Mouse (Mus musculus) stomach, postnatal 0 days (tissue): Measurements from ENCODE around the gene Als2. TPM values are rescaled to one million over a fixed set of nuclear protein-coding genes. Genes with fewer than 3 reads are reported as not detected.

ENCODE experiments used
- ATAC-seq: fragments of 200-750 bp; cut with Nextera tagmentation; 2 replicates; pipeline ENCODE4 v1.8.0; 2017; ENCODE audit not compliant: low FRiP score, low TSS enrichment
- DNase-seq: peaks from one replicate; pipeline ENCODE4 v3.0.0-alpha.2; 2016; ENCODE audit warnings: low spot score
- H3K27ac ChIP-seq: fragments of 300-500 bp; sonication (generic); replicated peaks from 2 replicates; pipeline ENCODE4 v1.5.1; 2014; ENCODE audit warnings: mild to moderate bottlenecking, control low read depth
- H3K27me3 ChIP-seq: fragments of 300-500 bp; sonication (generic); 2 replicates; pipeline ENCODE4 v1.6.1; 2014; ENCODE audit warnings: low read length; ENCODE audit not compliant: control insufficient read depth, insufficient read depth
- H3K36me3 ChIP-seq: fragments of 300-500 bp; sonication (generic); 2 replicates; pipeline ENCODE4 v1.6.1; 2014; ENCODE audit warnings: low read length, mixed read lengths; ENCODE audit not compliant: control insufficient read depth, insufficient read depth
- H3K4me1 ChIP-seq: fragments of 300-500 bp; sonication (generic); replicated peaks from 2 replicates; pipeline ENCODE4 v1.6.1; 2014; ENCODE audit warnings: antibody characterized with exemption; ENCODE audit not compliant: control insufficient read depth, insufficient read depth
- H3K4me2 ChIP-seq: fragments of 300-500 bp; sonication (generic); replicated peaks from 2 replicates; pipeline ENCODE4 v1.6.1; 2014; ENCODE audit warnings: low read depth, mild to moderate bottlenecking, control low read depth, moderate library complexity
- H3K4me3 ChIP-seq: fragments of 300-500 bp; sonication (generic); 2 replicates; pipeline ENCODE4 v1.5.1; 2014; ENCODE audit warnings: low read depth, low read length, control low read depth
- H3K9ac ChIP-seq: fragments of 300-500 bp; sonication (generic); 2 replicates; pipeline ENCODE4 v1.6.1; 2014; ENCODE audit warnings: mild to moderate bottlenecking, low read length, control low read depth, mixed read lengths
- H3K9me3 ChIP-seq: fragments of 300-500 bp; sonication (generic); 2 replicates; pipeline ENCODE4 v1.6.1; 2016; ENCODE audit warnings: low read length; ENCODE audit not compliant: control insufficient read depth
- CTCF ChIP-seq: IDR thresholded peaks from 2 replicates; pipeline ENCODE4 v1.5.1; 2016; ENCODE audit warnings: antibody characterized with exemption, low read depth, mild to moderate bottlenecking, moderate library complexity
- EP300 ChIP-seq: optimal IDR thresholded peaks from 2 replicates; pipeline ENCODE3; 2016; ENCODE audit warnings: antibody characterized with exemption
- WGBS: fragments of 180-500 bp; shearing (Covaris S2); extraction: QIAGEN DNeasy Blood & Tissue Kit; methylation state at CpG from one replicate; pipeline ENCODE4 v1.1.7; 2014; 5-methylcytosine and 5-hydroxymethylcytosine counted together
- polyA plus RNA-seq: library from polyadenylated mRNA; unstranded; fragments of >200 nt; fragmentation: Nextera tagmentation; extraction: Ambion mirVana; gene quantifications from 2 replicates; pipeline ENCODE4 v1.2.1, GENCODE M21; 2015

Als2 gene
- polyA plus RNA-seq, 1 experiment from 2014 or later, result 3.4 TPM

- no peak for DNase-seq
- no peaks in the 10 kb centered on the region for H3K36me3 ChIP-seq
- no peak overlapping the region for H3K9ac ChIP-seq
- no peak for TF ChIP-seq EP300
- TF ChIP-seq CTCF, result no peak
- WGBS, result 64% methylated on average over 8 of the region's 8 CpGs
- H3K27ac ChIP-seq, result no peak overlapping the region
- no peaks in the 10 kb centered on the region for H3K4me1 ChIP-seq
- ATAC-seq, result no peak
- no peaks in the 10 kb centered on the region for H3K9me3 ChIP-seq
- H3K4me3 ChIP-seq, result no peak overlapping the region
- H3K27me3 ChIP-seq, result no peaks in the 10 kb centered on the region
- no peak overlapping the region for H3K4me2 ChIP-seq
Measured at GRCm38 (mm10) chr1:59268931-59269330, 31.9 kb upstream of the Als2 start.

GRCm38 (mm10) chr1:59257736-59258135 is 20.7 kb upstream of the Als2 start:
- TF ChIP-seq EP300 (no peak), CTCF (no peak)
- Histone ChIP-seq H3K9me3 (no peaks in the 10 kb centered on the region), H3K27me3 (no peaks in the 10 kb centered on the region), H3K4me3 (no peak overlapping the region), H3K4me1 (no peaks in the 10 kb centered on the region), H3K36me3 (no peaks in the 10 kb centered on the region), H3K27ac (no peak overlapping the region), H3K4me2 (no peak overlapping the region), H3K9ac (no peak overlapping the region)
- ATAC-seq (no peak), DNase-seq (no peak)
- 66% methylated on average over 3 of the region's 3 CpGs for WGBS

DNA sequence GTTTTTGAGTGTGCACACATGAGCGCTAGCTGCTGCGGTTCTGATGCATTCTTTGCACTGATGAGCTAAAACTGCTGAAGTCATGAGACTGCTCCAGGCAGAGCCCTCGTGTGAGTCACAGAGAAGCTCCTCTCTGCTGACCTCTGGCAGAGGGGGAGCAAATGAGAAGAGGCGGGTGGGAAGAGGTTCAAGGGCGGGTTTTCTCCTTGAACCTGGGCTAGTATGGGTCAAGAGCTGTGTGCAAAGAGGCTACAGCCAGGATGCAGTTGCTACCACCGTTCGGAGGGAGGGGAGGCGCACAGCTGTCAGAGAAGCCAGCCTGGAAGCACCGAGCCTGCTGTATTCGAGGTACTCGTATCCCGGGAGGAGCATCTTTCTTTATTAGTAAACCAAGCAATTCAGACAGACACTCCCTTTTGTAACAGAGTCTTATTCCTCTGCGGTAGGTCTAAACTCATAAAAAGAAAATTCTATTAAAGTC is 19.8 kb upstream of the Als2 start, which contains the start of gene Cdk15:
Cdk15 (plus strand) TSS at position 156 of the 481 bp plus-strand sequence.
- Histone ChIP-seq H3K9ac (no peak within 1 kb of the TSS), H3K4me1 (no peaks in the 10 kb centered on the region), H3K9me3 (no peaks in the 10 kb centered on the region), H3K27ac (no peak within 1 kb of the TSS), H3K36me3 (no peaks in the 10 kb centered on the region), H3K27me3 (no peaks in the 10 kb centered on the region), H3K4me3 (no peak within 1 kb of the TSS), H3K4me2 (no peak within 1 kb of the TSS)
- TF ChIP-seq EP300 (no peak), CTCF (no peak)
- 27% methylated on average over 13 of the region's 13 CpGs for WGBS
- ATAC-seq (no peak), DNase-seq (no peak)

DNA sequence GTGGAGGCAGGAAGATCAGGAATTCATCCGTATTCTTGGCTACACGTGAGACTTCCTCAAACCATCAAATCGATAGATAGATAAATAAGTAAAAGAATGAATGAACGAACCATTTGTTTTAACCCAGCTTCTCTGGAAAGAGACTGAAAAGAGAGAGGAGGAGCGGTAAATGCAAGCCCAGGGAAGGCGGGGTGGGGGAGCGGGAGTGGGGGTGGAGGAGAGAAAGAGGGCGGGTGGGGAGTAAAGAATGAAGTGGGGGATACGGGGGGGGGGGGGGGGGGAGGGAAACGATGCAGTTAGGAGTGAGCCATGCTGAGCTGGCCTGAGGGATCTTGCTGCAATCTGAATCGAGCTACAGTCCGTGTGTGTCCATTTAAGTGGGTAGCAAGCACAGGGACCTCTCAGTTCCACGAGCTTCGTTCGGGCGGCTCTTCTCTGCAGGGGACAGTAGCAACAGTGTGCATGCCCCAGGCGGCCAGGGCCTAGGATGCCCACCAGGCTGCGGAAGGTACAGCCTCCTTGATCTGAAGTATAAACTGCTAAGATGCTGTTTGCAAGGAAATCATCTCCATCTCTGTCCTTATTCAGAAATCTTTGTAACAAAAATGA is 16.4 kb upstream of the Als2 start:
- TF ChIP-seq EP300 (no peak), CTCF (no peak)
- WGBS, result 7% methylated on average over 14 of the region's 18 CpGs
- H3K4me2 ChIP-seq, result peak overlapping the region; percentile 47

GRCm38 (mm10) chr1:59252762-59253161 is 15.7 kb upstream of the Als2 start:
- no peaks in the 10 kb centered on the region for H3K36me3 ChIP-seq
- 10% methylated on average over 4 of the region's 7 CpGs for WGBS
- H3K9me3 ChIP-seq, result no peaks in the 10 kb centered on the region
- H3K4me2 ChIP-seq, result peak overlapping the region; percentile 47
- H3K27me3 ChIP-seq, result no peaks in the 10 kb centered on the region
- TF ChIP-seq EP300, result no peak
- H3K4me1 ChIP-seq, result no peaks in the 10 kb centered on the region
- DNase-seq (peak; percentile 73), ATAC-seq (0 out of 2 replicates have a peak, but pooled peaks have one; percentile 35)
- no peak overlapping the region for H3K27ac ChIP-seq
- H3K4me3 ChIP-seq, result peak overlapping the region; percentile 2; the same call in 1 of the 2 replicates
- H3K9ac ChIP-seq, result no peak overlapping the region

More for the DNA sequence above, 16.4 kb upstream of the Als2 start:
- H3K27me3 ChIP-seq, result no peaks in the 10 kb centered on the region
- no peak overlapping the region; the same call in 1 of the 2 replicates for H3K9ac ChIP-seq
- peak overlapping the region; percentile 2; the same call in 1 of the 2 replicates for H3K4me3 ChIP-seq
- DNase-seq (no peak), ATAC-seq (no peak)
- no peaks in the 10 kb centered on the region for H3K9me3 ChIP-seq
- H3K36me3 ChIP-seq, result no peaks in the 10 kb centered on the region
- H3K4me1 ChIP-seq, result no peaks in the 10 kb centered on the region
- H3K27ac ChIP-seq, result no peak overlapping the region

DNA sequence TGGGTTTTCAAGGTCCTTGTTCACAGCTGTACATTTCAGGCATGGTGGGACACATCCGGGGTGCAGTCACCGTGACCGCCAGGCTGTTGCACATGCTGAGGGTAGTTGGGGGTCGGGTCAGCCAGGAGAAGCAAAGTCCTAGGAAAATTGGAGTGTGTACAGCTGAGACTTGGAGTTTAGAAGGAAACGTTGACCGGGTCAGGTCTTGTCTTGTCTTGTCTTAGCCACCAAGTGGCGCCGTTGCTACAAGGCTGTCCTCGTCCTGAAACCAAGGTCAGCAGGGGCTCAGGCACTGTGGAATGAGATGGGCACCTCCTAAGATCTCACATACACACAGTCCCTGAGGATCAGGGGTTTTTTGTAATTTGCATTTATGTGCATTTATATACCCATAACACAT is 10.6 kb upstream of the Als2 start:
- ATAC-seq (no peak), DNase-seq (peak; percentile 55)
- no peaks in the 10 kb centered on the region for H3K36me3 ChIP-seq
- WGBS, result 6% methylated on average over 9 of the region's 9 CpGs
- no peak for TF ChIP-seq EP300
- TF ChIP-seq CTCF, result peak; percentile 90
- no peak overlapping the region for H3K9ac ChIP-seq
- no peak overlapping the region for H3K4me2 ChIP-seq
- no peak overlapping the region for H3K4me3 ChIP-seq
- H3K27me3 ChIP-seq, result no peaks in the 10 kb centered on the region
- H3K9me3 ChIP-seq, result no peaks in the 10 kb centered on the region
- no peaks in the 10 kb centered on the region for H3K4me1 ChIP-seq
- H3K27ac ChIP-seq, result no peak overlapping the region
